Mouse (Mus musculus) ZHBTc4 (cell line): ENCODE measurements around the gene Sipa1l1.
A peak's percentile ranks its signal among the peaks of the same experiment; 100 is the strongest.

Source experiments
- DNase-seq: peaks from one replicate; pipeline ENCODE4 v3.0.0-alpha.2; 2011; ENCODE audit warnings: low read depth, low spot score

Gene Sipa1l1

GRCm38 (mm10) chr12:82334550-82334949 is 165.4 kb downstream of the Sipa1l1 start:
- no peak for DNase-seq

GRCm38 (mm10) chr12:82335095-82335494 is 166.0 kb downstream of the Sipa1l1 start:
- DNase-seq, result peak; percentile 63

GRCm38 (mm10) chr12:82338550-82338949 is 169.4 kb downstream of the Sipa1l1 start:
- DNase-seq, result no peak

- no peak for DNase-seq
Measured at GRCm38 (mm10) chr12:82339221-82339861, 170.2 kb downstream of the Sipa1l1 start.

- DNase-seq, result no peak
Measured at GRCm38 (mm10) chr12:82340196-82340918, 171.2 kb downstream of the Sipa1l1 start.

- no peak for DNase-seq
Measured at GRCm38 (mm10) chr12:82341181-82341580, 172.1 kb downstream of the Sipa1l1 start.

GRCm38 (mm10) chr12:82341696-82342095 is 172.6 kb downstream of the Sipa1l1 start:
- DNase-seq, result no peak

GRCm38 (mm10) chr12:82350082-82350481 is 181.0 kb downstream of the Sipa1l1 start:
- DNase-seq, result no peak

- DNase-seq, result no peak
Measured at GRCm38 (mm10) chr12:82350891-82351290, 181.8 kb downstream of the Sipa1l1 start.

- DNase-seq, result no peak
Measured at GRCm38 (mm10) chr12:82353660-82354059, 184.5 kb downstream of the Sipa1l1 start.

- DNase-seq, result no peak
Measured at GRCm38 (mm10) chr12:82355419-82356149, 186.5 kb downstream of the Sipa1l1 start.

- DNase-seq, result no peak
Measured at GRCm38 (mm10) chr12:82356476-82356875, 187.4 kb downstream of the Sipa1l1 start.

- no peak for DNase-seq
Measured at GRCm38 (mm10) chr12:82357431-82357830, 188.3 kb downstream of the Sipa1l1 start.

GRCm38 (mm10) chr12:82362796-82363195 is 193.7 kb downstream of the Sipa1l1 start:
- DNase-seq, result no peak

GRCm38 (mm10) chr12:82364186-82364585 is 195.1 kb downstream of the Sipa1l1 start:
- no peak for DNase-seq

- no peak for DNase-seq
Measured at GRCm38 (mm10) chr12:82365276-82365875, 196.3 kb downstream of the Sipa1l1 start.

GRCm38 (mm10) chr12:82366754-82367153 is 197.6 kb downstream of the Sipa1l1 start:
- DNase-seq, result no peak

GRCm38 (mm10) chr12:82367345-82367744 is 198.2 kb downstream of the Sipa1l1 start:
- DNase-seq, result no peak

GRCm38 (mm10) chr12:82367986-82368385 is 198.9 kb downstream of the Sipa1l1 start:
- no peak for DNase-seq

GRCm38 (mm10) chr12:82369402-82370160 is 200.5 kb downstream of the Sipa1l1 start:
- DNase-seq, result no peak

GRCm38 (mm10) chr12:82371266-82371665 is 202.1 kb downstream of the Sipa1l1 start:
- no peak for DNase-seq
